Mouse (Mus musculus) cerebellum, adult 2 months (tissue): ENCODE measurements around the gene Poldip2.

Source experiments
- CTCF ChIP-seq: fragments of 200-500 bp; IDR thresholded peaks from 2 replicates; pipeline ENCODE4 v1.5.1; 2011; ENCODE audit warnings: low read depth, mild to moderate bottlenecking, control low read depth, low read length, moderate library complexity, borderline replicate concordance; ENCODE audit not compliant: insufficient read depth
- POLR2A ChIP-seq: fragments of 200-500 bp; IDR thresholded peaks from 2 replicates; pipeline ENCODE4 v1.6.1; 2011; ENCODE audit warnings: low read length, control low read depth, borderline replicate concordance; ENCODE audit not compliant: insufficient read depth

DNA sequence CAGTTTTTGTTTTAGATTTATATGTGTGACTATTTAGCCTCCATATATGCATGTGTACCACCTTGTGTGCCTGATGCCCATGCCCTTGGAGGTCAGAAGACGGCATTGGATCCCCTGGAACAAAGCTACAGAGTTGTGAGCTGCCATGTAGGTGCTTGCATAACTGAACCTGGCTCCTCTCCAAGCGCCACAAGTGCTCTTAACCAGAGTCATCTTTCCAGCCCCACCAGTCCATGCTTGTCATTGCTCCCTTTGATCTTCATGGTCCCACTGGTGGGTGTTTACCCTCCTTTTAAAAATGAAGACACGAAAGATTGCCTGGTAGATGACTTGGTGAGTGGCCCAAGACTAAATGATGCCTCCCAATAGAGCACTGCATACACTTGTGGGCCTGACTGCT lies 28.4 kb downstream of the Poldip2 start:
- TF ChIP-seq CTCF (no peak), POLR2A (no peak)
